Mouse (Mus musculus) CD4-positive naive resting alpha-beta T cell, adult 57 days (primary cell): ENCODE results near the gene Srp54c. TPM values are rescaled to one million over a fixed set of nuclear protein-coding genes. Genes with fewer than 3 reads are reported as not detected.

Source experiments
- total RNA-seq: library from RNA; stranded (reverse); gene quantifications from one replicate; pipeline ENCODE4 v1.2.4, GENCODE M21; 2023

The Srp54c gene
- total RNA-seq: 23.9 TPM

GRCm38 (mm10) chr12:55229626-55230519, at the start of gene Srp54c:
Gene Srp54c (plus strand): TSS chr12:55230168.

GRCm38 (mm10) chr12:55199306-55199705, 30.7 kb upstream of the Srp54c start, which contains the start of gene 1700047I17Rik2:
Gene 1700047I17Rik2 (plus strand): TSS chr12:55199592.

GRCm38 (mm10) chr12:55299336-55299735, 69.4 kb downstream of the Srp54c start, which contains the start of gene 1110008L16Rik:
Gene 1110008L16Rik (plus strand): TSS chr12:55299577.

GRCm38 (mm10) chr12:55302485-55303441, 72.8 kb downstream of the Srp54c start, which contains the start of gene Ppp2r3c:
Gene Ppp2r3c (minus strand): TSS chr12:55302998.

Other genes starting within 250 kb of the Srp54c start
- gene Gm20403, start 243.6 kb upstream of the Srp54c start, total RNA-seq: not detected
- gene Baz1a, start 215.8 kb upstream of the Srp54c start, total RNA-seq: 101 TPM
- gene 2700097O09Rik, start 150.1 kb upstream of the Srp54c start, total RNA-seq: 12.3 TPM
- 52.8 TPM for gene Srp54a, start 149.9 kb upstream of the Srp54c start, total RNA-seq
- gene Fam177a, start 105.7 kb upstream of the Srp54c start, total RNA-seq: 3.3 TPM
- 41.1 TPM for gene Srp54b, start 75.1 kb upstream of the Srp54c start, total RNA-seq
- 15.6 TPM for gene 1700047I17Rik2, start 30.6 kb upstream of the Srp54c start, total RNA-seq
- 8.2 TPM for gene 1110008L16Rik, start 69.4 kb downstream of the Srp54c start, total RNA-seq
- 19.0 TPM for gene Ppp2r3c, start 72.8 kb downstream of the Srp54c start, total RNA-seq
- 106 TPM for gene Psma6, start 154.1 kb downstream of the Srp54c start, total RNA-seq